ENCODE assay signal across 25 mouse cellular contexts in genomic region chr13:56444112-56444511, GRCm38 (mm10). TPM values are rescaled to one million over a fixed set of nuclear protein-coding genes. Genes with fewer than 3 reads are reported as not detected.
"Had no signal": no experiment of that assay in that cellular context is flagged by ENCODE, and none has a peak within 500 bp of the region (broad histone marks: within the 10 kb centered on the region; RNA-seq: fewer than 3 reads in every experiment).

No protein-coding gene starts in this region.

- H3K4me2 ChIP-seq: kidney, embryonic 15.5 days; liver, embryonic 13.5 days; midbrain, embryonic 11.5 days; neural tube, embryonic 13.5 days had no signal

- H3K9ac ChIP-seq: kidney, embryonic 15.5 days; liver, embryonic 13.5 days; neural tube, embryonic 13.5 days had no signal

- H3K27ac ChIP-seq: kidney, embryonic 15.5 days; left cerebral cortex, adult 2 months; liver, embryonic 13.5 days; neural tube, embryonic 13.5 days had no signal

- H3K4me3 ChIP-seq: kidney, embryonic 15.5 days; left cerebral cortex, adult 2 months; liver, embryonic 13.5 days; neural tube, embryonic 13.5 days had no signal

- H3K36me3 ChIP-seq: kidney, embryonic 15.5 days; liver, embryonic 13.5 days; neural tube, embryonic 13.5 days had no signal

- H3K4me1 ChIP-seq: kidney, embryonic 15.5 days; liver, embryonic 13.5 days had no signal

- DNase-seq: kidney, adult 8-10 months; kidney, postnatal 10 days; kidney, postnatal 36 days; layer of hippocampus, postnatal 36 days; liver, embryonic 13.5 days; lung, adult 2 months; lung, postnatal 14 days; lung, postnatal 4 days; midbrain, embryonic 14.5 days; retina, postnatal 1 day; right cerebral cortex, postnatal 25 days; thymus, adult 2 months; thymus, postnatal 14 days; thymus, postnatal 4 days had no signal

- H3K9me3 ChIP-seq: kidney, embryonic 15.5 days; liver, embryonic 13.5 days; neural tube, embryonic 13.5 days had no signal

RNA-seq across cellular contexts. Expression of gene Slc25a48, which starts 6.0 kb away (rescaled TPM):
- polyA plus RNA-seq: limb, embryonic 11.5 days; midbrain, embryonic 11.5 days; neural tube, embryonic 13.5 days had no signal

RNA-seq across cellular contexts. Expression of gene Gm3045, which starts 17.7 kb away (rescaled TPM):
- polyA plus RNA-seq: kidney, embryonic 15.5 days; limb, embryonic 11.5 days; liver, adult 2 months; liver, embryonic 13.5 days; liver, embryonic 16.5 days; lung, adult 2 months; lung, embryonic 16.5 days; midbrain, embryonic 11.5 days; midbrain, embryonic 14.5 days; neural tube, embryonic 13.5 days; spleen, adult 2 months; stomach, embryonic 16.5 days; thymus, adult 2 months had no signal

RNA-seq across cellular contexts. Expression of gene Il9, which starts 37.9 kb away (rescaled TPM):
- polyA plus RNA-seq: kidney, embryonic 15.5 days; limb, embryonic 11.5 days; limb, embryonic 14.5 days; liver, adult 2 months; liver, embryonic 13.5 days; liver, embryonic 16.5 days; lung, adult 2 months; lung, embryonic 16.5 days; midbrain, embryonic 11.5 days; midbrain, embryonic 14.5 days; neural tube, embryonic 13.5 days; spleen, adult 2 months; stomach, embryonic 16.5 days had no signal
